Mouse (Mus musculus): Measurements from ENCODE around the gene Kcna10. TPM values are rescaled to one million over a fixed set of nuclear protein-coding genes. Genes with fewer than 3 reads are reported as not detected.

Kcna10 gene
- polyA plus RNA-seq, 1 experiment from 2014 or later, result not detected

GRCm38 (mm10) chr3:107239607-107240006, 56.8 kb downstream of the Kcna10 start, which contains the start of gene Prok1:
TSS of gene Prok1 (minus strand) at chr3:107239707.
- WGBS, result 90% methylated on average over 9 of the region's 9 CpGs
- no peaks in the 10 kb centered on the region for H3K9me3 ChIP-seq (ENCODE audit: control insufficient read depth, low read length)
- no peak within 1 kb of the TSS for H3K9ac ChIP-seq (ENCODE audit: low read depth, low read length)
- H3K27me3 ChIP-seq (ENCODE audit: control insufficient read depth, insufficient read depth, low read length), result no peaks in the 10 kb centered on the region
- H3K4me2 ChIP-seq (replicated peaks; ENCODE audit: low read depth, low read length), result no peak within 1 kb of the TSS
- H3K36me3 ChIP-seq (ENCODE audit: control insufficient read depth, insufficient read depth, low read length), result no peaks in the 10 kb centered on the region
- no peak within 1 kb of the TSS for H3K4me3 ChIP-seq (ENCODE audit: low read depth, low read length)
- ATAC-seq (ENCODE audit: low FRiP score) (no peak), DNase-seq (ENCODE audit: low spot score) (no peak)
- no peaks in the 10 kb centered on the region for H3K4me1 ChIP-seq (replicated peaks; ENCODE audit: control insufficient read depth, insufficient read depth, low read length)
- H3K27ac ChIP-seq (ENCODE audit: low read depth, low read length), result no peak within 1 kb of the TSS

- Histone ChIP-seq H3K9me3 (ENCODE audit: control insufficient read depth, low read length) (no peaks in the 10 kb centered on the region), H3K9ac (ENCODE audit: low read depth, low read length) (no peak overlapping the region), H3K4me3 (ENCODE audit: low read depth, low read length) (no peak overlapping the region), H3K27me3 (ENCODE audit: control insufficient read depth, insufficient read depth, low read length) (no peaks in the 10 kb centered on the region), H3K27ac (ENCODE audit: low read depth, low read length) (no peak overlapping the region), H3K4me2 (replicated peaks; ENCODE audit: low read depth, low read length) (no peak overlapping the region), H3K4me1 (replicated peaks; ENCODE audit: control insufficient read depth, insufficient read depth, low read length) (no peaks in the 10 kb centered on the region), H3K36me3 (ENCODE audit: control insufficient read depth, insufficient read depth, low read length) (no peaks in the 10 kb centered on the region)
- ATAC-seq (ENCODE audit: low FRiP score) (no peak), DNase-seq (ENCODE audit: low spot score) (no peak)
- 52% methylated on average over 14 of the region's 14 CpGs for whole genome bisulfite sequencing
These were observed 58.7 kb downstream of the Kcna10 start for GRCm38 (mm10) chr3:107241389-107242094.

Other genes starting within 250 kb of the Kcna10 start
- gene Kcna3, start 146.9 kb upstream of the Kcna10 start, polyA plus RNA-seq (2014; fragmentation: Nextera tagmentation; extraction: Ambion mirVana), result 4.6 and 4.7 TPM in 2 replicates
- gene Kcna2, start 81.9 kb upstream of the Kcna10 start, polyA plus RNA-seq (2014; fragmentation: Nextera tagmentation; extraction: Ambion mirVana), result 0.21 and 0.32 TPM in 2 replicates
- gene Cym, start 38.7 kb downstream of the Kcna10 start, polyA plus RNA-seq (2014; fragmentation: Nextera tagmentation; extraction: Ambion mirVana), result not detected in 2 replicates
- gene A630076J17Rik, start 47.6 kb downstream of the Kcna10 start, polyA plus RNA-seq (2014; fragmentation: Nextera tagmentation; extraction: Ambion mirVana), result not detected in 2 replicates
- gene Prok1, start 56.7 kb downstream of the Kcna10 start, polyA plus RNA-seq (2014; fragmentation: Nextera tagmentation; extraction: Ambion mirVana), result 0.06 TPM in 1 of 2 replicates, not detected in the other
- 203 TPM in 2 replicates for gene Lamtor5, start 95.8 kb downstream of the Kcna10 start, polyA plus RNA-seq (2014; fragmentation: Nextera tagmentation; extraction: Ambion mirVana)
- 2.2 and 4.0 TPM in 2 replicates for gene Slc16a4, start 108.2 kb downstream of the Kcna10 start, polyA plus RNA-seq (2014; fragmentation: Nextera tagmentation; extraction: Ambion mirVana)
- gene Rbm15, start 150.6 kb downstream of the Kcna10 start, polyA plus RNA-seq (2014; fragmentation: Nextera tagmentation; extraction: Ambion mirVana), result 16.3 and 19.5 TPM in 2 replicates